Mouse (Mus musculus): ENCODE measurements at regions not wholly inside any gene's neighbourhood (a gene's known extent, or its start where the extent isn't known, plus 50 kb on each side); places are given as distances from the start of the nearest gene placed in this dataset.
"Not testable (repeated sequence)": the region's sequence is repeated elsewhere in the genome, so short reads cannot be mapped to it uniquely, and the experiment has no call there.

DNA sequence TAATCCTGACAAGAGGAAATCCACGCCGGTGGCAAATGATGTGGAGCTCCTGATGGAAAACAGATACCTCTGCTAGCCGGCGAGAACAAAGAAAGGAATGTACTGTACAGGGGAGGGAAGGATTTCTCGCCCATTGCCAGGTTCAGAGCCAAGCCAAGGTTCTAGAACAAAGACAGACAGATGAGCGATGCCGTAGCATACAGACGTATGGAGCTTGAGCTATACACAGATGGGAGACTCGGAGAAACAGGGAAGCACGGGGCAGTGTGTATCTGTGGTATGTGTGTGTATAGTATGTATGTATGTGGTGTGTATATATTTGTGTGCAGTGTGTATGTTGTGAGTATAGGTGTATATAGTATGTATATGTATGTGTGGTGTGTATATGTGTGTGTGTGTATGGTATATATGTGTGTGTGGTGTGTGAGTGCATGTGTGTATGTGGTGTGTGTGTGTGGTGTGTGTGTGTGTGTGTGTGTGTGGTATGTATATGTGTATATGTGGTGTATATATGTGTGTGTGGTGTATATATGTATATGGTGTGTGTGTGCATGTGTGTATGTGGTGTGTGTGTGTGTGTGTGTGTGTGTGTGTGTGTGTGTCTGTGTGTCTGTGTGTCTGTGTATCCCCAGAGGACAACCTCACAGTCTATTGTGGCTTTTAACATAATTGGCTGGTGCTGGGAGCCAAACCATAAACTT, 140.6 kb downstream of the Cand1 start:
- no peak for DNase-seq

DNA sequence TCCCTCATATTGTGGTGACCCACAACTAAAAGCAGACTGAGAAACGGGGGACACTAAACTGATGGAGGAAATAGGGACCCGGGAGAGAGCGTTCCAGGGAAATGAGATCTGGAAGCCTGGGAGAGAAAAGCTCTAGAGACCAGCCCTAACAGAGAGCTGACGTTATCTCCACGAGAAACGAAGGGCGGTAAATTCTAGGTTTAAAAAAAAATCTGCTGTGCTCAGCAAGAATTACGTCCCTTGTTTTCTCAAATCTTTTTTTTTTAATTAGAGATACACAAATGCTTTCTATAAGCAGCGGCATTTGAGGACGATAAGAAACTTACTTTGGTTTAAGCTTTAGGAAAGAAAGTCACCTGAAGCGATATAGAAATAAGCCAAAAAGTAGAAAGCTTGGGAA, 145.7 kb downstream of the Cand1 start:
- no peak for DNase-seq

- DNase-seq = no peak
Observed at GRCm38 (mm10) chr10:119087886-119088285, 152.0 kb downstream of the Cand1 start.

GRCm38 (mm10) chr10:119087071-119087665, 152.7 kb downstream of the Cand1 start:
- no peak for DNase-seq

GRCm38 (mm10) chr10:119086450-119086849, 153.4 kb downstream of the Cand1 start:
- DNase-seq = no peak

- no peak for DNase-seq
Observed at GRCm38 (mm10) chr10:119083431-119083830, 156.4 kb downstream of the Cand1 start.

- no peak for DNase-seq
Observed at GRCm38 (mm10) chr10:119082861-119083260, 157.0 kb downstream of the Cand1 start.

GRCm38 (mm10) chr10:119081766-119082165, 158.1 kb downstream of the Cand1 start:
- not testable (repeated sequence) for DNase-seq

- DNase-seq = no peak
Observed at GRCm38 (mm10) chr10:119076100-119076566, 163.7 kb downstream of the Cand1 start.

GRCm38 (mm10) chr10:119074887-119075286, 165.0 kb downstream of the Cand1 start:
- no peak for DNase-seq

DNA sequence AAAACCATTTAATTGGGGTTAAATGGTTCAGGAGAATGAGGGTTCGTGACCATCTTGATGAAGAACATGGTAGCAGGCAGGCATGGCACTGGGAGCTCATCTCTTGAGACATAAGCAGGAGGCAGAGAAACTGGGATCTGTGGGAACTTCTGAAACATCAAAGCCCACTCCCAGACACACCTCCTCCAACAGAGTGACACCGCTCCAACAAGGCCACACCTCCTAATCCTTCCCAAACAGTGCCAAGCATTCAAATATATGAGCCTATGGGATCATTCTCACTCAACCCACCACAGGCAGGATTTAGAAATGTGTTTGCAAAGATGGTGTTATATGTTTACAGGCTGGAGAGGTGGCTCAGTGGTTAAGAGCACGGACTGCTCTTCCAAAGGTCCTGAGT, 165.9 kb downstream of the Cand1 start:
- DNase-seq = no peak

DNA sequence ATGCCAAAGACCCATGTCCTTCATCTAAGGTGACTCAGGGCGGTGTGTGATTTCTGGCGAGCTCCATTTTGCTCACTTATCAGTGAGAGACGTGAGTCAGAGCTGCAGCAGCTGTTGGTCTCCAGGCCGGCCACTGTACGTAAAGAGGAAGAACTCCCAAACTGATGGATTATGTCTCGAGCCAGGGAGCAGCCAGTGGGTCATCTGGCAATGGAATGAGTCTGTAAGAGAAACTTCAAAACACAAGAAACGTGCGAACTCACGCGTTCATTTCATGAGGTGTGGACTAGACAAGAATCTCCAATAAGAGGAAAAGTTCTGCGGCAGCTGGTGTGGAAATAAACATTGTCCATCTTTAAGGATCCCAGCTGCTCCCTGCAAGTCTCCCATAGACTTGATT, 170.4 kb downstream of the Cand1 start:
- peak; percentile 26 for DNase-seq

DNA sequence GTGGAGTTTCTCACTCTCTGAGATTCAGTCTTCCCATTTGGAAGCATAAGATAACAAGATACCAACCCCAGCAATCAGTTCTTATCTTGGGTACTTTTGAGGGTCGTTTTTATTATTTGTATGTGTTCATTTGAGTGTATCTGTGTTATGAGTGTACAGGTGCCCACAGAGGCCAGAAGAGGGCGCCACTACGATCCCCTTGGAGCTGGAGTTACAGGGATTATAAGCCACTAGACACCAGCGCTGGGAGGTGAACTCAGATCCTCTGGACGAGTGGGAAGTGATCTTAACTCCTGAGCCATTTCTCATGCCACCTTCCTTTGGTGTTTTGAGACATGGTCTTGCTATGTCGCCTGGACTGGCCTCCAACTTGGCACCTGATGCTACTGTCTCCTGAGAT, 172.0 kb downstream of the Cand1 start:
- no peak for DNase-seq

- DNase-seq = no peak
Observed at GRCm38 (mm10) chr10:119067366-119067765, 172.5 kb downstream of the Cand1 start.

DNA sequence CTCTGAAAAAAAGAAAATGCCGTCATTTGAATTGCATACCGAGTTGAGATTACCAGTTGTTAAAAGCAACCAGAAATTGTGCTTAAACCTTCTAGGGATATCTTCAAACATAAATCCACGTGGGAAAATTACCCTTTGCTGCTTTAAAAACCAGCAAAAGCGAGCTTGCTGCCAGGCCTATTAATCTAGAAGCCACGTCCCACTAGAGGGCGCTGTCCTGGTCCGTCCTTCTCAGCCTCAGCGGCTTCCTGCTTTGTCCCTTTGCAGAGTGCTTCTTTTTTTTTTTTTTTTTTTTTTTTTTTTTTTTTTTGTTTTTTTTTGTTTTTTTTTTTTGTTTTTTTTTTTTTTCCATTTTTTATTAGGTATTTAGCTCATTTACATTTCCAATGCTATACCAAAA, 173.9 kb downstream of the Cand1 start:
- DNase-seq = peak; percentile 65

DNA sequence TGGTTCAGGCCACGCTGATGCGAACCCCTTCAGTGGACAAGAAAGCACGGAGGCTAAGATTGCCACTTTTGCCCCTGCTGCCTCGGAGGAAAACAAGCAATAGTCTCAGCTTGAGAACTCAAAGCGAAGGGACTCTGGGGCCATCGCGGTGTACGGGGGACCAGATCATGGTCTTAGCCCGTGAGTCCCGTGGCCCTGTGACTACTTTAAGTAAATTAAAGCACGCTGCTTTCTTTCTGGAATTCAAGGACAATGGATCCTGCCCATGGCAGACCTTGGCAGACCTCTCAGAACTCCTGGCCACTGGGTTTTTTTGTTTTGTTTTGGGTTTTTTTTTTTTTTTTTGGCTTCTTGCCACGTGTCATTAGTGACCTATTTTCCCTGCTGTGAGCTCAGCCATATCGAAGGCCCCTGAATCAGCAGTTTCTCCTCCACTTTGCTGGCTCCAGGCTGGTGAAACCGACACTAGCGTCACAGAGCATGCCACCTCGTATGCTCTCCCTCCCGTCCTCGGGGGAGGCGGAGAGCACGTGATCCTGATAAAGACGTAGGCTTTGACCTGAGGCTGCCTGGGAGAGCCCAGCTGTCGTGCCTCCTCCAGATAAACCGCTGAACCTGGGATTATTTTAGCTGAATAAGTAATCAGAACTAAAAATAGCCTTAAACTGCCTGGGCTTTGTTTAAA, 174.6 kb downstream of the Cand1 start:
- DNase-seq = peak; percentile 63

- DNase-seq = no peak
Observed at GRCm38 (mm10) chr10:119064218-119064617, 175.6 kb downstream of the Cand1 start.

GRCm38 (mm10) chr10:119063209-119063699, 176.6 kb downstream of the Cand1 start:
- peak; percentile 38 for DNase-seq

DNA sequence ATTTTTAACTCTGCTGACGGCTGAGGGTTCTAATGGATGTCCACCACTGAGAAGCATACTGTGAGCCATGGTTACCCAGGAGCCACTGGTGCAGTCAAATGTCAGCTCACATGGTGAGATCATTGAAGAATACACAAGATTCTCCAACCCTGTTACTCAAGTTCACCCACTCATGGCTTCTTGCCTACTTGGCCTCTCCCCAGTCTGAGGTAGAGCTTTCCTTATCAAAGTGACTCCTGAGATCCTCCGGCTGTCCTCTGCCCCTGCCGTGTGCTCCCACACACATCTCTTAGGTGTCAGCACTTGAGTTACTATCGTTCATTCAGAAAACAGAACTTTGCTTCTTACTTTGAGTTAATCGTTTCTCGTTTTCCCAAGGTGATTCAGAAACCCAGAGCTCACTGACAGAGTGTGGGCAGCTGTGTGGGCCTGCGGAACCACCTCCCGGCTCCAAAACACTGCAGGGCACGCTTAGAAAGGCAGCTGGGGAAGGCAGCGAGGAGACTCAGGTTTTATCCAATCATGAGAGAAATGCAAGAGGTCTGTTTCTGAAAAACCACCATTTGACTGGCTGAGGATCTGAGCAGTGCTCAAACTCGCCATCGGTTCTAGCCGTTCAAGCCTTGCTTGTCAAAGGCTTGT, 177.8 kb downstream of the Cand1 start:
- DNase-seq = no peak

GRCm38 (mm10) chr10:119061349-119061850, 178.5 kb downstream of the Cand1 start:
- no peak for DNase-seq

- no peak for DNase-seq
Observed at GRCm38 (mm10) chr10:119058493-119059020, 181.3 kb downstream of the Cand1 start.

DNA sequence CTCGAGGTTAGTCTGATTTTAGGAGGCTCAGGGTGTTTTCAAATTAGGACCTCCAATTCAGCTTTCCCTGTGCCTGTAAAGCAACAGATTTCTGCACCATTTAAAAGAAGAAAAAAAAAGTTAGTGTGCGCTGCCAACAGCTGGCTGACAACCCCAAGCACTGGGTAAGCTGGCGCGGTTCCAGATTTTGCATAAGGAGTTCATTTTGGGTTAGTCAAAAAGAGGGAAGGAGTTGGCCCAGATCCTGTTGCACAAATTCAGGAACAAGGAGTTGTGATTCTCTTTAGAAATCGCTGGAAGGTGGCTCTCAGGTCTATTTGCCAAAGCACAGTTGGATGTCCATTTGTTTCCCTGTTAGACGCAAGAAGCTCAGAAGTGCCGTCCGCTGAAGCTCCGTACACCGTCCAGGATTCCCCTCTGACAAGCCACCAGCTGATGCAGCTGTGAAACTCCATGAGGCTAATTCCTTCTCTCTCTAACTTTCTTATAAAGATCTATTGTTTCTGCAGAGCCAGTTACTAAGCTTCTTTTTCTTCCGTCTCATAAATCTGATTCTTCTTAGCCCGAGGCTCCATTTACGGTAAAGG, 184.6 kb downstream of the Cand1 start:
- DNase-seq = peak; percentile 77
